Mouse (Mus musculus) midbrain, embryonic 13.5 days (tissue): ENCODE results near the gene Tmem232. TPM values are rescaled to one million over a fixed set of nuclear protein-coding genes. Genes with fewer than 3 reads are reported as not detected.

Experiments used
- ATAC-seq: fragments of 200-750 bp; cut with Nextera tagmentation; 2 replicates; pipeline ENCODE4 v1.8.0; 2017; ENCODE audit warnings: mild to moderate bottlenecking, moderate TSS enrichment, moderate library complexity
- H3K27ac ChIP-seq: fragments of 300-500 bp; sonication (generic); 2 replicates; pipeline ENCODE4 v1.5.1; 2015; ENCODE audit warnings: inconsistent platforms, mild to moderate bottlenecking, moderate library complexity
- H3K27me3 ChIP-seq: fragments of 300-500 bp; sonication (generic); 2 replicates; pipeline ENCODE4 v1.6.1; 2015; ENCODE audit warnings: mild to moderate bottlenecking, inconsistent platforms
- H3K36me3 ChIP-seq: fragments of 300-500 bp; sonication (generic); 2 replicates; pipeline ENCODE4 v1.6.1; 2015; ENCODE audit warnings: mild to moderate bottlenecking, inconsistent platforms
- H3K4me1 ChIP-seq: fragments of 300-500 bp; sonication (generic); replicated peaks from 2 replicates; pipeline ENCODE4 v1.6.1; 2015; ENCODE audit warnings: inconsistent platforms
- H3K4me2 ChIP-seq: fragments of 300-500 bp; sonication (generic); replicated peaks from 2 replicates; pipeline ENCODE4 v1.6.1; 2015; ENCODE audit warnings: moderate library complexity, mild to moderate bottlenecking, inconsistent platforms
- H3K4me3 ChIP-seq: fragments of 300-500 bp; sonication (generic); replicated peaks from 2 replicates; pipeline ENCODE4 v1.5.1; 2015; ENCODE audit warnings: mild to moderate bottlenecking, inconsistent platforms
- H3K9ac ChIP-seq: fragments of 300-500 bp; sonication (generic); replicated peaks from 2 replicates; pipeline ENCODE4 v1.6.1; 2015; ENCODE audit warnings: mild to moderate bottlenecking, inconsistent platforms
- H3K9me3 ChIP-seq: fragments of 300-500 bp; sonication (generic); 2 replicates; pipeline ENCODE4 v1.6.1; 2016; ENCODE audit warnings: mild to moderate bottlenecking, inconsistent platforms
- WGBS: fragments of 180-500 bp; shearing (Covaris S2); methylation state at CpG from one replicate; pipeline ENCODE4 v1.1.7; 2015; 5-methylcytosine and 5-hydroxymethylcytosine counted together
- polyA plus RNA-seq: library from polyadenylated mRNA; unstranded; fragments of >200 nt; fragmentation: Nextera tagmentation; extraction: Ambion mirVana; gene quantifications from 2 replicates; pipeline ENCODE4 v1.2.1, GENCODE M21; 2015

The Tmem232 gene
- polyA plus RNA-seq: 0.09 and 0.28 TPM in 2 replicates

DNA sequence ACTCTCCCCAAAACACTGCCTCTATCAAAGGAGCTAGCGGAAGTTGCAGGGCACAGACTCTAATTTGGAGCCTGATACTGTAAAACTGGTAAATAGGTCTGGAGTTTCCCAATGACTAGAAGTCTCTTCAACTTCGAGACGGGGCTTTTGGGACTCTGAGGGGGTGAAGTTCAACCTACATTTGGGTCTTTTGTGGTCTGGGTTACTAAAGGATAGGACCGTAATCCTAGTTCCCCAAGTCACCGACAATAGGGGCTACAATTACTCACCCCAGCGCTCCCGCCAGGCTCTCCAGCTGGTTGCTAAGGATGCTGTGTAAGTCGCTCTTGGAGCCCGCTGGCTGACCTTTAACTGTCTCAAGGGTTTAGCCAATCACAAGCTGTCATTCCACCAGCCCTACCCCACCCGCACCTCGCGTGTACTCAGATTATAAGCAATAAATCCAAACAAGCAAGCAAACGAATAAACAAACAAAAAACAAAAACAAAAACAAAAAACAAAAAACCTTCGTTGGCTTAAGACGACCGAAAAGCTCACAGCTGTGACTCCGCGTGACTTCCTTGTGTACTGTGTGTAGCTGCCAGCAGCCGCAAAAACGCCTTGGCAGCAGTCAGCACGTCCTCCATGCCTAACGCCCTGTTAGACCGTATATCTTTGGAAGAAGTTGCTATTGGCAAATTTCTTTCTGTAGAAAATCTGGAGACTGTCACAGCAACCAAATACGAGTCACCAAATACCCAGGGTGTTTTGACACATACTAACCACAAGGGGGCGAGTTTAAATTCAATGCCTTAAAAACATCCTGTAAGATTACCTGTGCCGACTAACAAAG, at the start of gene Tmem232:
Gene Tmem232, minus strand, starts transcription at position 342 of the 832 bp plus-strand sequence.
- no peak within 1 kb of the TSS for H3K27ac ChIP-seq
- 0 out of 2 replicates have a peak, but pooled peaks cover 5% of the 10 kb centered on the region for H3K4me1 ChIP-seq
- WGBS: 16% methylated on average over 26 of the region's 26 CpGs
- H3K27me3 ChIP-seq: 0 out of 2 replicates have a peak, but pooled peaks cover 5% of the 10 kb centered on the region
- peak within 1 kb of the TSS; percentile 56 for H3K4me2 ChIP-seq
- peak; percentile 87 for ATAC-seq
- H3K4me3 ChIP-seq: peak within 1 kb of the TSS; percentile 35
- no peaks in the 10 kb centered on the region for H3K9me3 ChIP-seq
- 0 out of 2 replicates have a peak within 1 kb of the TSS, but pooled peaks have one; percentile 1 for H3K9ac ChIP-seq
- H3K36me3 ChIP-seq: no peaks in the 10 kb centered on the region

DNA sequence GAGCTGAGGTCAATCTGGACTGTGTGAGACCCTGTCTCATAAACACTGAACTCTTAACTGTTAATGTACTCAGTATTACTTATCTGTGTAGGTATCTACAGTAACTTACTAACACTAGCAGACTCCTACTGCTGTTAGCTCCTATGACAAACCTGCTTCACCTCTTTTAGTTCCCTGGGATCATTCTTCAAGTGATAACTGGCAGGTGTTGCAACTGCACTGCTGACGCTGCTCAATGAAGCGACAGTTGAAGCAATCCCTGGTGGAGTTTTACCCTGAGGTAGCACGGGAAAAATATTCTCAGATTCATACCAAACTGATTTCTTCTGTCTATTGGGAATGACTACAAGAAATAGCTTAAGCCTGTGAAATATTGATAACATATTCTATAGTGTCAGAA, 46.3 kb upstream of the Tmem232 start:
- no peak overlapping the region for H3K4me3 ChIP-seq
- no peaks in the 10 kb centered on the region for H3K27me3 ChIP-seq
- no peak overlapping the region for H3K4me2 ChIP-seq
- no peak overlapping the region for H3K27ac ChIP-seq
- whole genome bisulfite sequencing: 91% methylated on average over 3 of the region's 3 CpGs
- no peak for ATAC-seq
- peaks cover 18% of the 10 kb centered on the region for H3K36me3 ChIP-seq
- H3K9ac ChIP-seq: no peak overlapping the region
- H3K9me3 ChIP-seq: no peaks in the 10 kb centered on the region
- no peaks in the 10 kb centered on the region for H3K4me1 ChIP-seq

DNA sequence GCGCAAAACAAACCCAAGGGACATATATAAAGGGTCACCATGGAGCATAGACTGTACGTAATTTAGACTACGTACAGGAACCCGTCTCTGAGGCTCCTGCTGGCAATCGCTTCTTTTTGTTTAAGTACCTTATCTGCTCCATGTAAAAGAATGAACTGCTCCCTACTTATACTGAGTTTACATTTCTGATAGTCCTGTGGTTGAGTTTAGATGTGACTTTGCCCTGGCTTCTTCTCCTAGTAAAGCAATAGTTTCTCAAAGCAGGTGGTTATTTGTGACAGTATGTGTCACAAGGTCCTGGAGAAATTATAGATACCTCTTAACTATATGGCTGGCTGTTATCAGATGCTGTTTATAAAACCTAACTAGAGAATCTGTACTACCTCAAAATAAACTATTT, 40.9 kb upstream of the Tmem232 start:
- peaks cover 25% of the 10 kb centered on the region for H3K36me3 ChIP-seq
- H3K27me3 ChIP-seq: no peaks in the 10 kb centered on the region
- H3K4me2 ChIP-seq: no peak overlapping the region
- H3K4me3 ChIP-seq: no peak overlapping the region
- no peak overlapping the region for H3K27ac ChIP-seq
- no peaks in the 10 kb centered on the region for H3K9me3 ChIP-seq
- no peak overlapping the region for H3K9ac ChIP-seq
- no peak for ATAC-seq
- WGBS: 90% methylated on average over 5 of the region's 5 CpGs
- no peaks in the 10 kb centered on the region for H3K4me1 ChIP-seq

DNA sequence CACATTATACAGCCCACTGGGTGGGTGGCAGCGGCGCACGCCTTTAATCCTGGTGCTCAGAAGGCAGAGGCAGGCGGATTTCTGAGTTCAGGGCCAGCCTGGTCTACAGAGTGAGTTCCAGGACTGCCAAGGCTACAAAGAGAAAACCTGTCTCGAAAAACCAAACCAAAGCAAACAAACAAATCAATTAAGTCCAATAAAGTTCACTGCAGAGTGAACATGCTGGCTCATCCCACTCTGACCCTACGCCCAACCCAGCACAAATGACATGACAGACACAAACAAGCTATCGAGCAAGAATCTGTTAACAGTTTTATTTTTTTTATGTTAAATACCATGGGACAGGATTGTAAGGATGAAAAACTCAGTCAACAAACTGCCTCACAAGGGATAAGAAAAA, 39.2 kb upstream of the Tmem232 start:
- no peak for ATAC-seq
- 94% methylated on average over 7 of the region's 7 CpGs for WGBS
- H3K9ac ChIP-seq: no peak overlapping the region

DNA sequence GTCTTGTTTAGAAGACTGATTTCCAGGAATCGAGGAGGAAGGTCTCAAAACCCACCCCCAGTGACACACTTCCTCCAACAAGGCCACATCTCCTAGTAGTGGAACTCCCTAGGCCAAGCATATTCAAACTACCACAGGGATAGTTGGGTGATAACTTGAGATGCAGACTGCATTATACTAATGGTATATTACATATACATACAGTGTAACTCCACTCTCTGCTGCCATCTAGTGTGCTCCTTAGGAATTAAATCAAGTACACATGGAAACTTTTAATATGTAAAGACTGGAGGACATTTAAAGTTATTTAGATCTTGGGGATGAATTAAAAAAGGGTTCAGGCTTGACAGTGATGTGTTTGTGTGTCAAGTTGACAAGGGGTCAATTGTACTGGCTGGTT, 34.8 kb upstream of the Tmem232 start:
- ATAC-seq: 0 out of 2 replicates have a peak, but pooled peaks have one; percentile 64
- WGBS: 91% methylated on average over 1 of the region's 1 CpGs
- no peaks in the 10 kb centered on the region for H3K9me3 ChIP-seq
- H3K4me1 ChIP-seq: no peaks in the 10 kb centered on the region
- H3K27ac ChIP-seq: no peak overlapping the region
- H3K4me2 ChIP-seq: no peak overlapping the region
- H3K36me3 ChIP-seq: peaks cover 14% of the 10 kb centered on the region
- no peak overlapping the region for H3K4me3 ChIP-seq
- H3K9ac ChIP-seq: no peak overlapping the region
- H3K27me3 ChIP-seq: no peaks in the 10 kb centered on the region

More for the DNA sequence above, 39.2 kb upstream of the Tmem232 start:
- no peaks in the 10 kb centered on the region for H3K9me3 ChIP-seq
- no peak overlapping the region for H3K27ac ChIP-seq
- H3K36me3 ChIP-seq: peaks cover 25% of the 10 kb centered on the region
- H3K27me3 ChIP-seq: no peaks in the 10 kb centered on the region
- H3K4me2 ChIP-seq: no peak overlapping the region
- H3K4me3 ChIP-seq: no peak overlapping the region
- H3K4me1 ChIP-seq: no peaks in the 10 kb centered on the region

DNA sequence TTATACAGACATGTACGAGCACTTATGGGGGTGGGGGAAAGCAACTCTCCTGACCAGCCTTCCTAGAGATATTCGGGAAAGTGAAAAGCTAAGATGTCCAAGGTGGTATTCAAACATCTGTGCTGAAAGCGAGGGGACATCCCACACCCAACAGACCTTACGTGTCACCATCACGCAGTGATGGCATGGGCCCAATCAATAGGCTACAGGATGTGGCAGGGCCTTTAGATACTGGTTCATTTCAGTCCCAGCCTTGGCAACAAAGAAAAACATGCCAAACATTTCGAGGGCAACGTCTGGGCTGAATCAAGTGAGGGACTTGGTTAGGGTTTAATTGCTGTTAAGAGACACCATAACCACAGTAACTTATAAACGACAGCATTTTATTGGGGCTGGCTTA, 34.3 kb upstream of the Tmem232 start:
- ATAC-seq: peak; percentile 43; the same call in 1 of the 2 replicates
- 88% methylated on average over 8 of the region's 8 CpGs for whole genome bisulfite sequencing
- Histone ChIP-seq H3K9me3 (no peaks in the 10 kb centered on the region), H3K36me3 (peaks cover 11% of the 10 kb centered on the region), H3K27ac (no peak overlapping the region), H3K4me3 (no peak overlapping the region), H3K4me1 (no peaks in the 10 kb centered on the region), H3K4me2 (no peak overlapping the region), H3K9ac (no peak overlapping the region), H3K27me3 (no peaks in the 10 kb centered on the region)

DNA sequence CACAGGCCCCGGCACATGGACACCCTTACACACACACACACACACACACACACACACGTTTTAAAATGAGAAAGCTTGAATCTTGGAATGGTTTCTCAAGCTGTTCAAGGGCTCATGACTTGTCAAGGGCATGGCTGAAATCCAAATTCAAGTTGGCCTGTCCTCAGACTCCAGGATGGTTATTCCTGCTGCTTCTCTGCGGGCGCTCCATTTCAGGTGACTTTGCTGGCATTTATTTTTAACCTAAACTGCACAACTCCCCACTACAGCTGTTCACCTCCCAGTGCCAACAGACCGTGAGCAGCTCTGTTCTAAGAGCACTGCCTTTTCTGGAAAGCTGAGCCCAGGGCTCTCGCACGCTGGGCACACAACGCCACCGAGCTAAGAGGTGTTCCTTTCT, 31.3 kb upstream of the Tmem232 start:
- ATAC-seq: no peak
- H3K36me3 ChIP-seq: no peaks in the 10 kb centered on the region
- 90% methylated on average over 9 of the region's 9 CpGs for WGBS

DNA sequence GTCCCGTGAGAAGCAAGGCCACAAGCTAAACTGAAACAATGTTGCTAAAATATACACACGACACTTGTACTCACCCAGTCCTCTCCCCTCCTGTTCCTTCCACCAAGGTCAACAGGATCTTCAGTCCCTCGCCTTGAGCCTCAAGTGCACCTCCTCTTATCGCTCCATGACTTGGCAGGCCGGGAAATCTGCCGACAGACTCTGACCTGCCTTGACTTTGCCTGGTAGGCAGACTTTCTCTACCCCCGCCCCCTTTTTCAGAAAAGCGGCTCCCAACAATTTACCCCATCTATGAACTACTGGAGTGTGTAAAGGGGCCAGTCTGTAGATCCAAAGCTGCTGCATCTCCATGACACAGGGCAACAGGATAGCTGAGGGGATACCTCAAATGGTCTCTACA, 30.9 kb upstream of the Tmem232 start:
- 87% methylated on average over 8 of the region's 8 CpGs for WGBS
- Histone ChIP-seq H3K9me3 (no peaks in the 10 kb centered on the region), H3K9ac (no peak overlapping the region), H3K4me3 (no peak overlapping the region), H3K27ac (no peak overlapping the region), H3K36me3 (no peaks in the 10 kb centered on the region), H3K4me1 (no peaks in the 10 kb centered on the region), H3K4me2 (no peak overlapping the region), H3K27me3 (no peaks in the 10 kb centered on the region)
- no peak for ATAC-seq

More for the DNA sequence above, 31.3 kb upstream of the Tmem232 start:
- Histone ChIP-seq H3K27me3 (no peaks in the 10 kb centered on the region), H3K4me3 (no peak overlapping the region), H3K27ac (no peak overlapping the region), H3K4me2 (no peak overlapping the region), H3K4me1 (no peaks in the 10 kb centered on the region), H3K9me3 (no peaks in the 10 kb centered on the region), H3K9ac (no peak overlapping the region)

DNA sequence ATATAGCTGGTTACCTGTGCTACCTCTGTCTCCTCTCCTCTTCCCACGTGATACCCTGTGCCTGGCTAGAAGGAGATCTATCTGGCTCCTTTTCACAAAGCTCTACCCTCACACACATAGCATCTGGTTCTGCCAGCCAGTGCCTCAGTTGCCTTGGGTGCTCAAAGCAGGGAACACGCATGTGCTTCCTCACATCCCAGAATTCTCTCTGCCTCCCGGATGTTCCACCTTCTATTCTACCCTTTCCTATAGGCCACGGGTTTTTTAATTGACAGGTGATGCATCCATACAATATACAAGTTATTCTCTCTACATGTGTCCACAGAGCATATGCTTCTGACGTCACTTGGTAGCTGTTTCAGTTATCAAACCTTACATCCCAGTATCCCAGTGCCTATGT, 23.6 kb upstream of the Tmem232 start:
- ATAC-seq: no peak
- Histone ChIP-seq H3K9ac (no peak overlapping the region), H3K4me2 (no peak overlapping the region), H3K36me3 (no peaks in the 10 kb centered on the region), H3K4me1 (no peaks in the 10 kb centered on the region), H3K27me3 (0 out of 2 replicates have a peak, but pooled peaks cover 4% of the 10 kb centered on the region), H3K4me3 (no peak overlapping the region), H3K9me3 (no peaks in the 10 kb centered on the region), H3K27ac (no peak overlapping the region)
- 72% methylated on average over 5 of the region's 5 CpGs for WGBS

DNA sequence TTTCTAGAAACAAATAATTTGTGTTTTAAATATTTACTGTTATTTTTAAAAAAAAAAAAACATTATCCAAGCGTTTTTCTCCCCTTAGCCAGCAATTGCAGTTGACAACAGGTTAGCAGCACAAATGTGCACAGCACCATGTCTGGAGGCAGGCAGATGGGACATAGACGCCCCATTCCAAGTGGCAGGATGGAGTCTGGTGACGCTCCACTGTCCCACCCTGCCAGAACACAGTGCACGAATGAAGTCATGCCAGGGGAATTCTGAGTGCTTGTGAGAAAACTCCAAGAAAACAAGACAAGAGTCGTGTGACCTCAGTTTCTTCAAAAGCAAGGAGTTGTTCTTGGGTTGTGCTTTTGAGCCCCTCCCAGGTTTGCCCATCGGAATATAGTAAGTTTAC, 22.8 kb upstream of the Tmem232 start:
- H3K27me3 ChIP-seq: 0 out of 2 replicates have a peak, but pooled peaks cover 4% of the 10 kb centered on the region

DNA sequence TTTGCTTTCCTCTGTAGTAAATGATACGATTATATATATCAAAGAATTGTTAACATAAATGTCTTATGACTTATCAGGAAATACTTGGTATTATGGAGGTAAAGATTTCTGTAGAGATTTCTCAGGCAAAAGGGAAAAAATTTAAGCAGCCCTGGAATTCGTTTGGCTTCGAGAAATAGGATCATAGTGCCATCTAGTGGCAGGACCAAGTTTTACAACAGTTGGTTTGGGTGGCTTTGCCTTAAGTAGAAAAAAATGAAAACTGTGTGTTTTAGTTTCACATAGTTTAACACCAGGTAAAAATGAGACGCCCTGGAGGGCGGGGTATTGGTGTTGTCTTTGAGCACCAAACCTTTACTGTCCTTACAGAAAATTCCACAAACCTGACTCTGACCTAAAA, 22.2 kb upstream of the Tmem232 start:
- no peak overlapping the region for H3K9ac ChIP-seq
- H3K4me3 ChIP-seq: no peak overlapping the region
- H3K27ac ChIP-seq: no peak overlapping the region
- 0 out of 2 replicates have a peak, but pooled peaks cover 7% of the 10 kb centered on the region for H3K4me1 ChIP-seq
- 7% methylated on average over 5 of the region's 5 CpGs for WGBS
- H3K36me3 ChIP-seq: no peaks in the 10 kb centered on the region
- no peaks in the 10 kb centered on the region for H3K9me3 ChIP-seq
- 0 out of 2 replicates have a peak, but pooled peaks cover 4% of the 10 kb centered on the region for H3K27me3 ChIP-seq
- H3K4me2 ChIP-seq: no peak overlapping the region
- no peak for ATAC-seq

More for the DNA sequence above, 22.8 kb upstream of the Tmem232 start:
- Histone ChIP-seq H3K4me1 (0 out of 2 replicates have a peak, but pooled peaks cover 7% of the 10 kb centered on the region), H3K9ac (no peak overlapping the region), H3K4me3 (no peak overlapping the region), H3K27ac (no peak overlapping the region), H3K9me3 (no peaks in the 10 kb centered on the region), H3K4me2 (no peak overlapping the region), H3K36me3 (no peaks in the 10 kb centered on the region)
- no peak for ATAC-seq
- 68% methylated on average over 6 of the region's 6 CpGs for WGBS

DNA sequence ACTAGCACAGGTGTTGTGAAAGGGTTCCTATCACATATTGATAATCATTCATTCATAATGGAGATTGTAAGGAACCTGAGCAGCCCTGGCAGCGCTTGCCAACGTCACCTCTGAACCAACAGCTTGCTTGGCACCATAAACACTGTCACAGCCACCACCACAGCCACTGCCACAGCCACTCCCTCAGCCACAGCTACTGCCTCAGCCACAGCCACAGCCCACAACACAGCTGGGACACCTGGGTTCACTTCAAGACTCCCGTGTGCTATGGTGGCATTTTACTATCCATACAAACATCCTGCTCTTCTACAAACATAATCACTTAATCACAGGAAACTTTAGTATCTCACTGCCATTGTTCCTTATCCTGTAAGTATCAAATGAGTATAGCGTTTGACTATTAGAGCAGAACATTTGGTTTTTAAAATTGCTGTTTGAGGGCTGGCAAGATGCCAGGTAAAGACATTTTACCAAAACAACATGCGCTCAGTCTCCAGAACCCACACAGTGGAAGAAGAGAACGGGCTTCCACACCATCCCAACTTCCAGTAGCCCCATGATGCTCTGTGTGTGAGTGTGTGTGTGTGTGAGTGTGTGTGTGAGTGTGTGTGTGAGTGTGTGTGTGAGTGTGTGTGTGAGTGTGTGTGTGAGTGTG, 20.9 kb upstream of the Tmem232 start:
- H3K36me3 ChIP-seq: no peaks in the 10 kb centered on the region
- H3K4me2 ChIP-seq: no peak overlapping the region
- 0 out of 2 replicates have a peak, but pooled peaks cover 7% of the 10 kb centered on the region for H3K4me1 ChIP-seq
- 0 out of 2 replicates have a peak, but pooled peaks cover 4% of the 10 kb centered on the region for H3K27me3 ChIP-seq
- no peak overlapping the region for H3K27ac ChIP-seq
- H3K9ac ChIP-seq: no peak overlapping the region
- no peaks in the 10 kb centered on the region for H3K9me3 ChIP-seq
- no peak overlapping the region for H3K4me3 ChIP-seq
- no peak for ATAC-seq
- 83% methylated on average over 6 of the region's 6 CpGs for WGBS
